Mouse (Mus musculus): Measurements from ENCODE around the gene Dok1.

Dok1 gene

GRCm38 (mm10) chr6:83033249-83034185 lies at the start of gene Dok1, which contains the start of gene Loxl3:
Gene Dok1, minus strand, starts transcription at chr6:83033471.
Gene Loxl3, plus strand, starts transcription at chr6:83034173.
- DNase-seq = peak; percentile 82 to 85

- DNase-seq = no peak
Measured at GRCm38 (mm10) chr6:83080210-83080609, 46.9 kb upstream of the Dok1 start.

- DNase-seq = peak; percentile 98 to 99
Measured at GRCm38 (mm10) chr6:83078324-83078858, 45.1 kb upstream of the Dok1 start.

- DNase-seq = no peak
Measured at GRCm38 (mm10) chr6:83077630-83078323, 44.5 kb upstream of the Dok1 start, which contains the start of gene Pcgf1. Gene Pcgf1, plus strand, starts transcription at chr6:83077869.

- DNase-seq = no peak
Measured at GRCm38 (mm10) chr6:83074979-83075378, 41.7 kb upstream of the Dok1 start.

GRCm38 (mm10) chr6:83071220-83071619 lies 37.9 kb upstream of the Dok1 start:
- DNase-seq = no peak

GRCm38 (mm10) chr6:83070311-83071219 lies 37.3 kb upstream of the Dok1 start:
- DNase-seq = peak in 1 of 2 experiments; percentile 60

GRCm38 (mm10) chr6:83070247-83070310 lies 36.8 kb upstream of the Dok1 start, which contains the start of gene Tlx2:
Gene Tlx2, minus strand, starts transcription at chr6:83070293.
- DNase-seq = no peak

- DNase-seq = peak in 1 of 2 experiments; percentile 24
Measured at GRCm38 (mm10) chr6:83069488-83070246, 36.4 kb upstream of the Dok1 start.

- DNase-seq = peak in 1 of 2 experiments; percentile 17
Measured at GRCm38 (mm10) chr6:83068706-83069487, 35.6 kb upstream of the Dok1 start.

GRCm38 (mm10) chr6:83068221-83068620 lies 35.0 kb upstream of the Dok1 start:
- DNase-seq = no peak

GRCm38 (mm10) chr6:83066441-83066840 lies 33.2 kb upstream of the Dok1 start:
- no peak for DNase-seq

GRCm38 (mm10) chr6:83065995-83066394 lies 32.7 kb upstream of the Dok1 start:
- no peak for DNase-seq

- DNase-seq = no peak
Measured at GRCm38 (mm10) chr6:83058725-83059124, 25.5 kb upstream of the Dok1 start.

GRCm38 (mm10) chr6:83057790-83058189 lies 24.5 kb upstream of the Dok1 start, which contains the start of gene Dqx1:
Gene Dqx1, plus strand, starts transcription at chr6:83057844.
- DNase-seq = peak; percentile 21 to 48

GRCm38 (mm10) chr6:83054871-83055431 lies 21.7 kb upstream of the Dok1 start, which contains the start of gene Htra2:
Gene Htra2, minus strand, starts transcription at chr6:83055273.
- no peak for DNase-seq

- DNase-seq = peak; percentile 97 to 98
Measured at GRCm38 (mm10) chr6:83054074-83054851, 21.0 kb upstream of the Dok1 start, which contains the start of gene Aup1. Gene Aup1, plus strand, starts transcription at chr6:83054521.

- peak; percentile 43 to 45 for DNase-seq
Measured at GRCm38 (mm10) chr6:83053136-83053960, 20.1 kb upstream of the Dok1 start.

- no peak for DNase-seq
Measured at GRCm38 (mm10) chr6:83049367-83049766, 16.1 kb upstream of the Dok1 start.
